Mouse (Mus musculus) brain, embryonic 14.5 days (tissue): ENCODE results near the gene Dsp.

Experiments used
- CTCF ChIP-seq: fragments of 200-500 bp; IDR thresholded peaks from 2 replicates; pipeline ENCODE4 v1.5.1; 2012; ENCODE audit warnings: inconsistent platforms, mild to moderate bottlenecking, moderate library complexity, borderline replicate concordance; ENCODE audit not compliant: insufficient read depth, insufficient read length; ENCODE audit errors: extremely low read depth
- POLR2A ChIP-seq: fragments of 200-500 bp; IDR thresholded peaks from 2 replicates; pipeline ENCODE4 v1.6.1; 2012; ENCODE audit warnings: mild to moderate bottlenecking, inconsistent platforms, borderline replicate concordance; ENCODE audit not compliant: poor library complexity, insufficient read depth, insufficient read length, severe bottlenecking; ENCODE audit errors: extremely low read depth

DNA sequence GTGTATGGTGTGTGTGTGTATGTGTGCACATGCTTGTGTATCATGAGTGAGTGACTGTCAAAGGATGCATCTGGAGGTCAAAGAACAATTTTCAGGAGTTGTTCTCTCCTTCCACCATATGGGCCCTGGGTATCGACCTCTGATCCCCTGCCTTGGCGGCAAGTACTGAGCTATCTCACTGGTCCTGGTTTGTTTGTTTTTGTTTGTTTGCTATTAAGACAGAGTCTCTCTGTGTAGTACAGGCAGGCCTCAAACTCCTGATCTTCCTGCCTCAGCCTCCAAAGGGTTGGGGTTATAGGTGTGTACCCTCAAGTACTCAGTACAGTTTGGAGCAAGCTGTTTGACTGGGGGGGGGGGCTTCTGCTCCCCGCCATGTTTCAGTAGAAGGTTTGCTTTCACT, 16.0 kb downstream of the Dsp start:
- TF ChIP-seq CTCF (no peak), POLR2A (no peak)
